In the genomic region with DNA sequence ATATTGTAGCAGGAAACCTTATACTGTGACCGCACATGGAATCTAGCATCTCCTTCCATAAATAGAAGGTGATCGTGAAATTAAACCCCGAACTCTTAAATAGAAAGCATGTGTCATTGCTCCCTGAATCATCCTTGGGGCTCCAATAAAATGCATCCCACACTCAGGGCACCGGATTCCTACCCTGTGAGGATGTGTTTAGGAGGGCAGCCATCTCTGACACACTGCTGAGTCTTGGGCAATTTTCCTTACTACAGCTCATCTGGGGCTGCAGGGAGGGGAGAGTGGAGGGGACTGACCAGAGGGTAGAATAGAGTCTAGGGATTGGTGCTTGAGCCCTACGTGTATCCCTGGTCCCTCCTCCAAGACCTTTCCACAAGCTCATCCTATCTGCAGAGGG, we compare ENCODE assay signal across 16 mouse cellular contexts. TPM values are rescaled to one million over a fixed set of nuclear protein-coding genes. Genes with fewer than 3 reads are reported as not detected.
"Had no signal": no experiment of that assay in that cellular context is flagged by ENCODE, and none has a peak within 500 bp of the region (broad histone marks: within the 10 kb centered on the region; RNA-seq: fewer than 3 reads in every experiment).

No protein-coding gene starts in this region.

- H3K4me3 ChIP-seq: kidney, embryonic 15.5 days; limb, embryonic 12.5 days; liver, embryonic 15.5 days; midbrain, embryonic 13.5 days; neural tube, embryonic 12.5 days; stomach, embryonic 15.5 days had no signal

- H3K4me2 ChIP-seq: kidney, embryonic 15.5 days; limb, embryonic 12.5 days; liver, embryonic 11.5 days; liver, embryonic 15.5 days; midbrain, embryonic 13.5 days; neural tube, embryonic 12.5 days; stomach, embryonic 15.5 days had no signal

- H3K36me3 ChIP-seq: kidney, embryonic 15.5 days; limb, embryonic 12.5 days; liver, embryonic 15.5 days; midbrain, embryonic 13.5 days; neural tube, embryonic 12.5 days; stomach, embryonic 15.5 days had no signal

- DNase-seq: kidney, postnatal 14 days; lung, adult 2 months; lung, postnatal 36 days; retina, postnatal 1 day; right cerebral cortex, postnatal 4 days; thymus, adult 2 months; thymus, postnatal 25 days had no signal

- H3K4me1 ChIP-seq: liver, embryonic 15.5 days; midbrain, embryonic 13.5 days; neural tube, embryonic 12.5 days; stomach, embryonic 15.5 days had no signal

- ATAC-seq: lung, postnatal 0 days; midbrain, embryonic 13.5 days had no signal

- H3K9ac ChIP-seq: kidney, embryonic 15.5 days; limb, embryonic 12.5 days; liver, embryonic 15.5 days; midbrain, embryonic 13.5 days; neural tube, embryonic 12.5 days; stomach, embryonic 15.5 days had no signal

- H3K9me3 ChIP-seq: limb, embryonic 12.5 days; liver, embryonic 15.5 days; midbrain, embryonic 13.5 days; neural tube, embryonic 12.5 days; stomach, embryonic 15.5 days had no signal

- H3K27ac ChIP-seq: kidney, embryonic 15.5 days; limb, embryonic 12.5 days; liver, embryonic 15.5 days; midbrain, embryonic 13.5 days; neural tube, embryonic 12.5 days; stomach, embryonic 15.5 days had no signal

- H3K27me3 ChIP-seq: kidney, embryonic 15.5 days; limb, embryonic 12.5 days; liver, embryonic 15.5 days; midbrain, embryonic 13.5 days; neural tube, embryonic 12.5 days; stomach, embryonic 15.5 days had no signal

RNA-seq across cellular contexts. Expression of gene Stc2, which starts 12.3 kb away (rescaled TPM):
- total RNA-seq: neutrophil, adult 5-6 weeks had no signal
